Mouse (Mus musculus) heart, adult 2 months (tissue): Measurements from ENCODE around the gene Gtf2f1.

Experiments
- CTCF ChIP-seq: fragments of 200-600 bp; IDR thresholded peaks from 2 replicates; pipeline ENCODE4 v1.8.1; 2022; ENCODE audit warnings: antibody characterized with exemption, mild to moderate bottlenecking, moderate library complexity
- EP300 ChIP-seq: fragments of 200-500 bp; IDR thresholded peaks from 2 replicates; pipeline ENCODE4 v1.6.1; 2011; ENCODE audit warnings: low read depth, low read length, control low read depth; ENCODE audit not compliant: insufficient read depth
- POLR2A ChIP-seq: fragments of 200-500 bp; IDR thresholded peaks from 2 replicates; pipeline ENCODE4 v1.6.1; 2011; ENCODE audit warnings: mild to moderate bottlenecking, low read depth, low read length, control low read depth; ENCODE audit not compliant: insufficient read depth

DNA sequence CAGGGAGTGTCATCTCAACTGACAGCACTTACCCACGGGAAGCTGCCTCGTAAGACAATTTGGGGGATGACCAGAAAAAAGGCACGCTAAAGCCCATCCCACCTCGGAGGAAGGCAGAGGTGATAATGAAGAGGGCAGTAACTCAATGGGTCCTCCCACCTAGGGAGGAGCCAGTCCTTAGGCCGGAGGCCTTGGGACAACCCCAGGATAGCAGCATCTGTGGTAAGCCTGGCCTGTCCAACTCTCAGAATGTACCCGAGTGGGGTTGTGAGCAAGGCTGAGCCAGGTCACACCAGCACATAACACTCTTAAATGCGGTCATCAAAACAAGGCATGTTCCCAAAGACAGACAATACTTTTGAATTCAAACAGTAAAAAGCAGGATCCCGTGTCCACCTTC, 18.6 kb upstream of the Gtf2f1 start:
- TF ChIP-seq CTCF (no peak), POLR2A (no peak), EP300 (no peak)
